Mouse (Mus musculus): ENCODE results near the gene Tmtc1. TPM values are rescaled to one million over a fixed set of nuclear protein-coding genes. Genes with fewer than 3 reads are reported as not detected.

Gene Tmtc1
- polyA plus RNA-seq, 1 experiment from 2014 or later: 2.4 TPM

DNA sequence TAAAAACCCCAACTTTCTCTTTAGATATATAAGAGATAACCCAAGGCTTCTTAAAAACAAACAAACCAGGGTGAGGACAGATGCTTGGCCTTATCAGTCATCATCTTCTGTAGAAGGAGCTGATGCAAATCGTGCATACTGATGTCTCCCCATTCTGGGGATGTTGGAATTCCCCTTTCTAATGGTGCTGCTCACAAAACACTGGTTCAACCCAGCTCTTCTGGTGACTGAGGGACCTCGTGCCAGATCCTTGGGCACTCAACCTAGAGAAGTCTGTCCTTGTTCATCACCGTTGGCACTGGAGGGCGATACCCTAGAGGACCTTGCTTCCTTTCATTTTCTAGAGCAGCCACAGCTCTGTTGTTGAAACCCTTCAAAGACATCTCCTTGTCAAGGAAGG, 227.4 kb downstream of the Tmtc1 start:
- no peak for ATAC-seq (ENCODE audit: low FRiP score, low read depth)
- no peaks in the 10 kb centered on the region for H3K36me3 ChIP-seq
- 89% methylated on average over 4 of the region's 4 CpGs for WGBS

DNA sequence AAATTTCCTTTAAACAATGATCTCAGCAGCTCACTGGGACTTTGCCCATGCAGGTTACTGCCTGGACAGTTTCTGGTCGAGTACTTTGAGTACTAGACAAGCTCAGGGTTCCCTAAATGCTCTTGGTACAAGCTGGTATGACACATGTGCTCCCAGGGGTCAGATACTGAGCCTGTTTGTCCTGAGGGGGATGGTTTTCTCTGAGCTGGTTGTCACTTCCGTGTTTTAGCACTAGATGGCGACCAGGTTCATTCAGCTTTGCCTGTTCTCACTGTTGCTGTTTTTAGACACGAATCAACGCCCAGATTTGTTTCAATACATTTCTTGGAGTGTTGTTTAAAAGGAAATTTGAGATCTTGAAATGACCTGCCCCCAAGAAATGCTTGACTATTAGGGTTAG, 229.4 kb downstream of the Tmtc1 start:
- Histone ChIP-seq H3K4me3 (no peak overlapping the region), H3K4me2 (replicated peaks) (no peak overlapping the region), H3K9me3 (no peaks in the 10 kb centered on the region), H3K4me1 (peaks cover 15% of the 10 kb centered on the region), H3K9ac (replicated peaks) (no peak overlapping the region), H3K27ac (replicated peaks) (no peak overlapping the region), H3K27me3 (no peaks in the 10 kb centered on the region), H3K36me3 (no peaks in the 10 kb centered on the region)
- no peak for ATAC-seq (ENCODE audit: low FRiP score, low read depth)
- WGBS: 15% methylated on average over 5 of the region's 5 CpGs

More for the DNA sequence above, 227.4 kb downstream of the Tmtc1 start:
- no peak overlapping the region for H3K4me2 ChIP-seq (replicated peaks)
- no peaks in the 10 kb centered on the region for H3K9me3 ChIP-seq
- no peak overlapping the region for H3K27ac ChIP-seq (replicated peaks)
- no peak overlapping the region for H3K4me3 ChIP-seq
- peaks cover 6% of the 10 kb centered on the region; the same call in 1 of the 2 replicates for H3K4me1 ChIP-seq
- H3K9ac ChIP-seq (replicated peaks): no peak overlapping the region
- no peaks in the 10 kb centered on the region for H3K27me3 ChIP-seq

- Histone ChIP-seq H3K9ac (replicated peaks) (peak within 1 kb of the TSS; percentile 93), H3K4me3 (peak within 1 kb of the TSS; percentile 75), H3K27me3 (no peaks in the 10 kb centered on the region), H3K36me3 (no peaks in the 10 kb centered on the region), H3K9me3 (no peaks in the 10 kb centered on the region), H3K27ac (replicated peaks) (peak within 1 kb of the TSS; percentile 87), H3K4me2 (replicated peaks) (peak within 1 kb of the TSS; percentile 74), H3K4me1 (peaks cover 15% of the 10 kb centered on the region)
- ATAC-seq (ENCODE audit: low FRiP score, low read depth): peak; percentile 99
- WGBS: 1% methylated on average over 61 of the region's 61 CpGs
These were observed 232.1 kb downstream of the Tmtc1 start, which contains the start of gene Ergic2 for GRCm38 (mm10) chr6:148211897-148212680. Ergic2 (minus strand) TSS chr6:148212374.

DNA sequence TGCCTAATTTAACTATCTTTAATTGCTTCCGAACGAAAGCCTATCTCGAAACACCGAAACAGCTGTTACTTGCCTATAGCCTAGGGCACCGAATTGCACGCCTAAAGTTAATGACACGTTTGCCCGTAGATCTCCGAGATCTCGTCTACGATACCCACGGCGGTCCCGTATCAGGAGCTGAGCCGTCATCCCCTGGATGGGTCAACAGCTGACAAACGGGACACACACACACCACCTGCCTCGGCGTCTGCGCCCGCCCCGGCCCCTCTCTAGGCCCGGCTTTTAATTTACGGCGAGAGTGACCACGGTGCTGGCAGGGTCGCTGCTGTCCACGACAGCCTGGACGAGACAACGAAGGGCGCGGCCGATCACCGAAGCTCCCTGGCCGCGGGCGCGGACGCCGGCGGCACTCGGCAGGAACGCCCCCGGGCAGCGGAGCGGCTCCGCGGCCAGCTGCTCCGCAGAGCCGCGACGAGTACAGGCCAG, 232.8 kb downstream of the Tmtc1 start:
- no peaks in the 10 kb centered on the region for H3K36me3 ChIP-seq
- peak overlapping the region; percentile 93 for H3K9ac ChIP-seq (replicated peaks)
- ATAC-seq (ENCODE audit: low FRiP score, low read depth): peak; percentile 70
- no peaks in the 10 kb centered on the region for H3K9me3 ChIP-seq
- H3K4me1 ChIP-seq: peaks cover 15% of the 10 kb centered on the region
- H3K27me3 ChIP-seq: no peaks in the 10 kb centered on the region
- H3K4me3 ChIP-seq: peak overlapping the region; percentile 75
- H3K4me2 ChIP-seq (replicated peaks): peak overlapping the region; percentile 74
- WGBS: under 1% methylated on average over 51 of the region's 51 CpGs
- H3K27ac ChIP-seq (replicated peaks): peak overlapping the region; percentile 87

DNA sequence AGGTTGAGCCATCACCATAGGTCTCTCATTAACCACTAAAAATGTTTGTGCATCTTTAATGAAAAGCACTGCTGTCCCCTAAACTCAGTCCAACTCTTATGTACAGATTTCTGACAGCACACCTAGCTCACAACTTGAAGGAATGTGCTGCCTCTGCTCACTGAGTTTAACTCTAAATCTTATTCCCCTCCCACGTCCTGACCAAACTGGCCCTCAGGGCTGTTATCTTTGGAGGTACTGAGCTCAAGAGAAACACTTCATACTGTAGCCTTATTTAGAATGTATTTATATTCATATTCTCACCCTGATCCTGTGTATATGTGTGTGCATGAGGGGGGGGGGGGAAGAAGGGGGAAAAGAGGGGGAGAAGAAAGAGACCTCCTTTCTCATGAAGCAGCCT, 236.7 kb downstream of the Tmtc1 start:
- H3K4me3 ChIP-seq: no peak overlapping the region
- H3K4me2 ChIP-seq (replicated peaks): no peak overlapping the region
- H3K27me3 ChIP-seq: no peaks in the 10 kb centered on the region
- H3K36me3 ChIP-seq: peaks cover 18% of the 10 kb centered on the region
- no peak overlapping the region for H3K9ac ChIP-seq (replicated peaks)
- WGBS: 88% methylated on average over 1 of the region's 1 CpGs
- no peak overlapping the region for H3K27ac ChIP-seq (replicated peaks)
- no peak for ATAC-seq (ENCODE audit: low FRiP score, low read depth)
- H3K4me1 ChIP-seq: peaks cover 10% of the 10 kb centered on the region
- H3K9me3 ChIP-seq: no peaks in the 10 kb centered on the region

- Histone ChIP-seq H3K27me3 (no peaks in the 10 kb centered on the region), H3K9ac (replicated peaks) (no peak overlapping the region), H3K9me3 (no peaks in the 10 kb centered on the region), H3K4me1 (0 out of 2 replicates have a peak, but pooled peaks cover under 1% of the 10 kb centered on the region), H3K27ac (replicated peaks) (no peak overlapping the region), H3K4me2 (replicated peaks) (no peak overlapping the region), H3K36me3 (peaks cover 36% of the 10 kb centered on the region), H3K4me3 (no peak overlapping the region)
- 97% methylated on average over 1 of the region's 1 CpGs for WGBS
- ATAC-seq (ENCODE audit: low FRiP score, low read depth): no peak
These were observed 239.1 kb downstream of the Tmtc1 start for GRCm38 (mm10) chr6:148205134-148205533.

GRCm38 (mm10) chr6:148199729-148200128, 244.5 kb downstream of the Tmtc1 start:
- no peak overlapping the region for H3K27ac ChIP-seq (replicated peaks)
- no peak overlapping the region for H3K4me2 ChIP-seq (replicated peaks)
- H3K4me3 ChIP-seq: no peak overlapping the region
- peaks cover 58% of the 10 kb centered on the region for H3K36me3 ChIP-seq
- ATAC-seq (ENCODE audit: low FRiP score, low read depth): no peak
- no peaks in the 10 kb centered on the region for H3K4me1 ChIP-seq
- no peak overlapping the region for H3K9ac ChIP-seq (replicated peaks)
- WGBS: 95% methylated on average over 3 of the region's 3 CpGs
- no peaks in the 10 kb centered on the region for H3K27me3 ChIP-seq
- H3K9me3 ChIP-seq: no peaks in the 10 kb centered on the region

DNA sequence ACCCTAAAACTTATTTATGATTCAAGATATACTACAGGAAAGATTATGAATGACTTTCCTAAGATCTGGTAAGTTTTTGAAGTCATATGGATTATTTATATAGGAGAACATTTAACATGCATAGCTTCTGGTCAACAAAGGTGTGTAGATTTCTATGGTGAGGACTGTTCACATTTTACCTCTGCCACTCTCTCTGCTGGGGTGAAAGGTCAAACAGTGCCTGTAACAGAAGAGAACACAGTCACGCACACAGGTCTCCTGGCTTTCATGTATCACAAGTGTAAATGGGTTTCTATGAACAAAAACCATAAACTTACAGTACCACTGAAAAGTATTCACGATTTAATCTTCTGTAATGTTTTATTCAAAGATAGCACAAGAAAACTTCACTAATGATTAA, 245.0 kb downstream of the Tmtc1 start:
- Histone ChIP-seq H3K4me1 (no peaks in the 10 kb centered on the region), H3K27me3 (no peaks in the 10 kb centered on the region), H3K4me2 (replicated peaks) (no peak overlapping the region), H3K9ac (replicated peaks) (no peak overlapping the region), H3K4me3 (no peak overlapping the region), H3K36me3 (peaks cover 62% of the 10 kb centered on the region), H3K9me3 (no peaks in the 10 kb centered on the region), H3K27ac (replicated peaks) (no peak overlapping the region)
- ATAC-seq (ENCODE audit: low FRiP score, low read depth): no peak
- WGBS: 95% methylated on average over 2 of the region's 2 CpGs

DNA sequence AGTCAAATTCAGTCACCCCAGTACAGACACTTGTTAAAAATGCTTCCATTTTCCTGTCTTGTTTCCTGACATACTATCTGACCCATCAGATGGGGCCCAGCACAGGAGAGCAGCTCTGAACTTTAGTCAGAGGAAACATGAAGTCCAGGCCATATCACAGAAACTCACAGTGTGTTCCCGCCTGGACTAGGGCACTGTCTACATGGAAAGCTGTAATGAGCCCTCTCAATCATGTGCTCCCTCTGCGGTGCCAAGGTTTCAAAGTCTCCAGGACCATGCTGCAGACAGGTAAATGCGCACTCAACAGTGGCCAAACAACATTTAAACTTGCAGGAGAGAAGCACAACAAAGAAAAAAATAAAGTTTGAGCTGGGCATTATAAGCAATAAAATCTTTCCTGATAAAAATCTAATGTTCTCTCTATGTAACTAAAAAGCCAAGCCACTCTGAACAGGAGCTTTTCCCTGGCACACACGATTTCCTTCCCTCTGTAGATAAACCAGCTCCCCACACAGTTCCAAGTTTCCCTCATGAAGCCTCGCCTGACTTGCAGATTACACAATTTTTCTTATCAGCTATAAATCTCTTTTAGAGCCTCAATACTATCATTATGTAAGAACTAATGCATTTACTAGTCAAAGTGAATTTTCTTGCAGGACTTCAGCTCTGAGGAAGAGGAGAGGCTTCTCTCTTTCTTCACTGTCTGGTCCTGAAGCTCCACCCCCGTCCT, 250.1 kb downstream of the Tmtc1 start:
- H3K36me3 ChIP-seq: peaks cover 50% of the 10 kb centered on the region
- H3K4me3 ChIP-seq: no peak overlapping the region
- H3K9me3 ChIP-seq: no peaks in the 10 kb centered on the region
- H3K27ac ChIP-seq (replicated peaks): no peak overlapping the region
- ATAC-seq (ENCODE audit: low FRiP score, low read depth): no peak
- H3K4me2 ChIP-seq (replicated peaks): no peak overlapping the region
- H3K4me1 ChIP-seq: no peaks in the 10 kb centered on the region
- H3K27me3 ChIP-seq: no peaks in the 10 kb centered on the region
- no peak overlapping the region for H3K9ac ChIP-seq (replicated peaks)
- 92% methylated on average over 6 of the region's 6 CpGs for WGBS

DNA sequence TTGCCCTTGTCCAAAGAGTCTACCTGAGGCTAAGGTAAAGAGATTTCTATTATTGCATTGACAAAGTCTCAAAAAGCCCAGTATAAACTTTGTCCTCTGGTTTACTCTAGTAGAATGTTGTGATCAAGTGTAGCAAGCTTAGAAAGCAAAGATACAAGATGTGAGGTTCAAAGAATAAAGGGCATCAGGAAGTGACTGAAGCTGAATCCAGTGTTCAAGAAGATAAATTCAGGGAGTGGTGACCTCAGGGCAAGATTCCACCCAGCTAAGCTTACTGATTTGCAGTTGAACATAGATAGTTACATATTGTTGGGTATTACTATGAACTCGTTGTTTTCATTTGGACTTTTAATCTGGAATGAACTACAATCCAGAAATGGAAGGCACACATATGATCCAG, 258.5 kb downstream of the Tmtc1 start:
- 89% methylated on average over 1 of the region's 1 CpGs for WGBS
- H3K4me1 ChIP-seq: no peaks in the 10 kb centered on the region
- no peak overlapping the region for H3K9ac ChIP-seq (replicated peaks)
- H3K4me3 ChIP-seq: no peak overlapping the region
- H3K27me3 ChIP-seq: no peaks in the 10 kb centered on the region
- H3K27ac ChIP-seq (replicated peaks): no peak overlapping the region
- ATAC-seq (ENCODE audit: low FRiP score, low read depth): no peak
- no peak overlapping the region for H3K4me2 ChIP-seq (replicated peaks)
- no peaks in the 10 kb centered on the region for H3K9me3 ChIP-seq
- H3K36me3 ChIP-seq: peaks cover 72% of the 10 kb centered on the region

Data from midbrain, embryonic 12.5 days (tissue).